Mouse (Mus musculus) CH12.LX (cell line): ENCODE data around the gene Hectd2. TPM values are rescaled to one million over a fixed set of nuclear protein-coding genes. Genes with fewer than 3 reads are reported as not detected.

ENCODE experiments used
- DNase-seq: peaks from one replicate; pipeline ENCODE4 v3.0.0-alpha.2; 2013; ENCODE audit errors: extremely low read depth
- H3K27ac ChIP-seq: 2 replicates; pipeline ENCODE4 v1.5.1; 2012; ENCODE audit warnings: low read depth, mild to moderate bottlenecking, control low read depth, moderate library complexity; ENCODE audit not compliant: insufficient read depth
- H3K27me3 ChIP-seq: replicated peaks from 2 replicates; pipeline ENCODE3; 2012; ENCODE audit warnings: inconsistent platforms
- H3K36me3 ChIP-seq, 2 experiments: replicated peaks in 1 of 2; 2 replicates each; pipeline versions ENCODE3 to v1.6.1; 2012; ENCODE audit warnings: inconsistent platforms in 1 of 2, low read length in 1 of 2, mild to moderate bottlenecking in 1 of 2, mixed read lengths in 1 of 2, moderate library complexity in 1 of 2; ENCODE audit not compliant: control insufficient read depth in 1 of 2, insufficient read depth in 1 of 2
- H3K4me1 ChIP-seq, 2 experiments: 2 replicates each; pipeline ENCODE4 v1.6.1; 2012; ENCODE audit warnings: inconsistent platforms in 1 of 2, moderate library complexity in 1 of 2; ENCODE audit not compliant: insufficient read depth in 2 of 2, control insufficient read depth in 1 of 2
- H3K4me2 ChIP-seq: 2 replicates; pipeline ENCODE4 v1.6.1; 2012; ENCODE audit warnings: low read depth, mild to moderate bottlenecking, control low read depth; ENCODE audit not compliant: poor library complexity, insufficient read depth, severe bottlenecking
- H3K4me3 ChIP-seq, 3 experiments: fragments of 150-350 bp in 1 of 3; sonication (generic) in 1 of 3; replicated peaks in 1 of 3; 2 replicates each; pipeline versions ENCODE3 to v1.5.1; 2011 to 2012; ENCODE audit warnings: low read depth in 2 of 3, low read length in 2 of 3, mild to moderate bottlenecking in 2 of 3, moderate library complexity in 2 of 3, control low read depth in 1 of 3, improper control_type of control experiment in 1 of 3, inconsistent platforms in 1 of 3, mixed read lengths in 1 of 3; ENCODE audit not compliant: poor library complexity in 1 of 3
- H3K79me2 ChIP-seq: replicated peaks from 2 replicates; pipeline ENCODE4 v1.6.1; 2012; ENCODE audit warnings: mild to moderate bottlenecking, moderate library complexity; ENCODE audit not compliant: control insufficient read depth, poor library complexity, insufficient read depth, severe bottlenecking; ENCODE audit errors: extremely low read depth
- H3K9ac ChIP-seq: 2 replicates; pipeline ENCODE4 v1.6.1; 2012; ENCODE audit warnings: low read depth, mild to moderate bottlenecking, control low read depth, moderate library complexity; ENCODE audit not compliant: insufficient read depth
- H3K9me3 ChIP-seq: replicated peaks from 2 replicates; pipeline ENCODE3; 2012; ENCODE audit warnings: low read length, inconsistent platforms, mixed read lengths
- CTCF ChIP-seq, 2 experiments: IDR thresholded peaks in 1 of 2; conservative IDR thresholded peaks in 1 of 2; 2 replicates each; pipeline ENCODE4 v1.5.1; 2011 to 2012; ENCODE audit warnings: low read depth in 2 of 2, low read length in 2 of 2, improper control_type of control experiment in 1 of 2, inconsistent platforms in 1 of 2, mild to moderate bottlenecking in 1 of 2, moderate library complexity in 1 of 2
- E2F4 ChIP-seq: IDR thresholded peaks from 2 replicates; pipeline ENCODE4 v1.6.1; 2011; ENCODE audit warnings: low read depth, low read length, improper control_type of control experiment; ENCODE audit not compliant: insufficient replicate concordance
- ETS1 ChIP-seq: conservative IDR thresholded peaks from 2 replicates; pipeline ENCODE4 v1.6.1; 2012; ENCODE audit warnings: low read depth, mild to moderate bottlenecking, inconsistent platforms, low read length, improper control_type of control experiment, moderate library complexity
- GABPA ChIP-seq: IDR thresholded peaks from 2 replicates; pipeline ENCODE4 v1.6.1; 2012; ENCODE audit warnings: low read depth, low read length, improper control_type of control experiment, inconsistent platforms; ENCODE audit not compliant: insufficient replicate concordance
- JUN ChIP-seq: IDR thresholded peaks from 2 replicates; pipeline ENCODE4 v1.6.1; 2011; ENCODE audit warnings: low read depth, mild to moderate bottlenecking, low read length, improper control_type of control experiment, moderate library complexity; ENCODE audit not compliant: insufficient read depth
- JUND ChIP-seq: conservative IDR thresholded peaks from 2 replicates; pipeline ENCODE4 v1.6.1; 2011; ENCODE audit warnings: low read depth, low read length, improper control_type of control experiment
- MAFK ChIP-seq: IDR thresholded peaks from 2 replicates; pipeline ENCODE4 v1.6.1; 2011; ENCODE audit warnings: low read length, improper control_type of control experiment; ENCODE audit not compliant: insufficient replicate concordance
- MYC ChIP-seq: IDR thresholded peaks from 2 replicates; pipeline ENCODE4 v1.6.1; 2011; ENCODE audit warnings: low read depth, mild to moderate bottlenecking, improper control_type of control experiment, low read length
- POLR2A ChIP-seq: IDR thresholded peaks from 2 replicates; pipeline ENCODE4 v1.6.1; 2011; ENCODE audit warnings: low read depth, mild to moderate bottlenecking, improper control_type of control experiment, low read length
- RAD21 ChIP-seq: IDR thresholded peaks from 2 replicates; pipeline ENCODE4 v1.6.1; 2011; ENCODE audit warnings: low read depth, mild to moderate bottlenecking, low read length, improper control_type of control experiment, moderate library complexity
- RCOR1 ChIP-seq: conservative IDR thresholded peaks from 2 replicates; pipeline ENCODE4 v1.6.1; 2012; ENCODE audit warnings: low read depth, mild to moderate bottlenecking, inconsistent platforms, low read length, improper control_type of control experiment
- TBP ChIP-seq: conservative IDR thresholded peaks from 2 replicates; pipeline ENCODE4 v1.6.1; 2011; ENCODE audit warnings: low read depth, low read length, improper control_type of control experiment
- TCF12 ChIP-seq: IDR thresholded peaks from 2 replicates; pipeline ENCODE4 v1.6.1; 2014; ENCODE audit warnings: low read depth, mild to moderate bottlenecking, inconsistent platforms, low read length, improper control_type of control experiment
- USF1 ChIP-seq: IDR thresholded peaks from 2 replicates; pipeline ENCODE4 v1.6.1; 2014; ENCODE audit warnings: low read depth, mild to moderate bottlenecking, inconsistent platforms, low read length, improper control_type of control experiment
- USF2 ChIP-seq: conservative IDR thresholded peaks from 2 replicates; pipeline ENCODE4 v1.6.1; 2011; ENCODE audit warnings: low read depth, low read length, improper control_type of control experiment
- ZC3H11A ChIP-seq: IDR thresholded peaks from 2 replicates; pipeline ENCODE4 v1.6.1; 2012; ENCODE audit warnings: low read depth, mild to moderate bottlenecking, inconsistent platforms, low read length, improper control_type of control experiment
- ZMIZ1 ChIP-seq: IDR thresholded peaks from 2 replicates; pipeline ENCODE4 v1.6.1; 2012; ENCODE audit warnings: low read depth, mild to moderate bottlenecking, inconsistent platforms, low read length, improper control_type of control experiment
- dilution Hi-C: fragments of 300-500 bp; cut with MboI; formaldehyde crosslinking; loops from 2 replicates; pipeline ENCODE4 v1.14.3; 2020; ENCODE audit warnings: low sequenced_read_pairs; ENCODE audit not compliant: extremely low pct_unique_long_range_greater_than_20kb, extremely low pct_ligation_motif_present
- in situ Hi-C: fragments of 300-500 bp; cut with MboI; formaldehyde crosslinking; loops from 3 replicates; pipeline ENCODE4 v1.14.3; 2019; ENCODE audit warnings: low sequenced_read_pairs, low pct_ligation_motif_present, low pct_unique_long_range_greater_than_20kb, mixed read lengths
- polyA plus RNA-seq: library from polyadenylated mRNA; unstranded; fragments of >175 nt; gene quantifications from 2 replicates; pipeline ENCODE4 v1.2.1, GENCODE M21; 2012; ENCODE audit warnings: low read depth; ENCODE audit not compliant: insufficient read length
- total RNA-seq, 2 experiments: library from RNA; depleted of rRNA; stranded (reverse); fragments of 300-350 nt in 1 of 2; fragments of >200 nt in 1 of 2; gene quantifications; 2 replicates each; pipeline ENCODE4 v1.2.3; 2012 to 2014

The Hectd2 gene
- total and polyA plus RNA-seq, 3 experiments = 0.08 to 0.78 (median 0.56) TPM

DNA sequence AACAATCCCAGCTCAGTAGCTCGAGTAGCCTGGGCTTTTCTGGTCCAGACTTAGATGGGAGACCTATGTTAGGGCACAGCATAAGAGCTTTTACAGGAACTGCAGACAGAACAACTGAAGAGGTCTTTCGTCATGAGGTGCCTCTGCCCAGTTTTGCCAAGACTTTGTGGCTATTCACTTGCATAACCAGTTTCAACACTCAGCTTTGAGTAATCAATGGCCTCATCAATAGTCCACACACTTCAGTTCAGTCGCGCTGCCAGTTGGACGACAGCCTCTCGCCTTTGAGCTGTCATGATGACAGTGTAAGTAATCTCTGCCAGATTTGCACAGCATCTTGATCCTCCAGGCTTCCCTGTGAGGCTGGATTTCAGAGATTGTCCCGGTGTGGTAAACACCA is 80.3 kb downstream of the Hectd2 start:
- dilution Hi-C loops = no loop called here
- Histone ChIP-seq H3K9me3 (no peaks in the 10 kb centered on the region), H3K9ac (no peak overlapping the region), H3K4me1 (no peaks in the 10 kb centered on the region), H3K36me3 (no peaks in the 10 kb centered on the region), H3K27ac (no peak overlapping the region), H3K4me3 (no peak overlapping the region), H3K79me2 (no peaks in the 10 kb centered on the region), H3K4me2 (no peak overlapping the region), H3K27me3 (no peaks in the 10 kb centered on the region)
- in situ Hi-C loops = no loop called here
- TF ChIP-seq USF2 (no peak), TBP (no peak), ETS1 (no peak)
- DNase-seq = no peak

DNA sequence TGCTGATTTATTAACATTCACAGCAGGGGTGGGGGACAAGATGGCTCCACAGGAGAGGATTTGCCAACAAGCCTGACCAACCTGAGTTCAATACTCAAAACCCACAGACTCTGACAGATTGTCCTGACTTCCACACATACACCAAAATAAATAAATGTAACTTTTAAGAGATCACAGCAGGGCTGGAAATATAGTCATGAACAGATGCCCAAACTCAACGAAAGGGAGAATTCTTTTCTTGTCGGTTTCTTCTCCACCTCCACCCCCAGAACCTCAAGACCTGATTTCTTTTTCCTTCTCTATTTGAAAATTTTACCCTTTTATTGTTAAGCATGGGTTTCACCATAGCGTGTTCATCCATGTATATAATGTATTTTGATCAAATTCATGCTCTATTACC is 82.8 kb downstream of the Hectd2 start:
- DNase-seq = no peak
- H3K4me2 ChIP-seq = no peak overlapping the region
- no peak overlapping the region for H3K27ac ChIP-seq
- H3K27me3 ChIP-seq = no peaks in the 10 kb centered on the region
- in situ Hi-C loops = no loop called here
- no peaks in the 10 kb centered on the region for H3K4me1 ChIP-seq
- TF ChIP-seq TBP (no peak), POLR2A (no peak), E2F4 (no peak), CTCF (conservative IDR thresholded peaks at IDR 0.05 in 1 of 2, IDR thresholded peaks at IDR 0.05 in 1 of 2; ENCODE audit: low read depth in 2 of 2, low read length in 2 of 2) (no peak), MYC (no peak), JUN (no peak)
- H3K9me3 ChIP-seq = peaks cover 1% of the 10 kb centered on the region
- no peak overlapping the region for H3K4me3 ChIP-seq
- no peaks in the 10 kb centered on the region for H3K36me3 ChIP-seq
- no peak overlapping the region for H3K9ac ChIP-seq
- dilution Hi-C loops = no loop called here
- H3K79me2 ChIP-seq = no peaks in the 10 kb centered on the region

DNA sequence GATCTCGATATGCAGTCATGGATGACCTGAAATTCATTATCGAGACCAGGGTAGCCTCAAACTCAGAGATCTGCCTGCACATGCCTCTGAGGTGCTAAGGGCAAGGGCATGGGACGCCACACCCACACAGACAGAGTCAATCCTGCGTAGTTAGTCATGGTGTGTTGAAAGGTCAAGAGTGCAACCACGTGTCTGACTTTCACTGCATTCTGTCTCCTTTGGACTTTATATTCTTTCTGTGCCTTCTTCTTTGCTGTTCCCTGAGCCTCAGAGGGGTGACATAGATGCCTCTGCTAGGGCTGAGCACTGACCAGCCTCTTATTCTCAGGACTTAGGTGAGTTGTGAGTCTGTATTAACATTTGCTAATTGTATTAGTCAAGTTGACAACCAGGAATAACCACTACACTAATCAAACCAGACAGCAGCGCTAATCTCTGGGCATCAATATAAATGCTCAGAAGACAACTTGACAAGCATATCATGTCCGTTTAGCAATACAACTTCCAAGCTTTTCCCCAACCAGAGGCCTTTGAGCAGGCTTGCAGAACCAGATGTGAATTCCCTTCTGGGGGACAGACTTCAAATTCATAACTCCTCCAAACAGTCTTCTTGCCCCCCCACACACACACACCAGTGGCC is 83.6 kb downstream of the Hectd2 start:
- no peak overlapping the region for H3K9ac ChIP-seq
- no peaks in the 10 kb centered on the region for H3K27me3 ChIP-seq
- no peak for DNase-seq
- dilution Hi-C loops (no loop called here), in situ Hi-C loops (no loop called here)
- no peaks in the 10 kb centered on the region for H3K4me1 ChIP-seq
- H3K79me2 ChIP-seq = no peaks in the 10 kb centered on the region
- H3K9me3 ChIP-seq = peaks cover 3% of the 10 kb centered on the region
- H3K36me3 ChIP-seq = no peaks in the 10 kb centered on the region
- H3K4me3 ChIP-seq = no peak overlapping the region
- H3K4me2 ChIP-seq = no peak overlapping the region
- TF ChIP-seq TBP (no peak), POLR2A (no peak), JUND (no peak), MYC (no peak), GABPA (no peak), E2F4 (no peak), CTCF (conservative IDR thresholded peaks at IDR 0.05 in 1 of 2, IDR thresholded peaks at IDR 0.05 in 1 of 2; ENCODE audit: low read depth in 2 of 2, low read length in 2 of 2) (no peak), ZMIZ1 (no peak), RCOR1 (no peak), TCF12 (no peak), MAFK (no peak), RAD21 (no peak), USF1 (no peak), ZC3H11A (no peak)
- no peak overlapping the region for H3K27ac ChIP-seq
